Mouse (Mus musculus) limb, embryonic 15.5 days (tissue): ENCODE data around the gene Cbfa2t2. TPM values are rescaled to one million over a fixed set of nuclear protein-coding genes. Genes with fewer than 3 reads are reported as not detected.
A peak's percentile ranks its signal among the peaks of the same experiment; 100 is the strongest.

Experiments
- ATAC-seq: fragments of 200-750 bp; cut with Nextera tagmentation; 2 replicates; pipeline ENCODE4 v1.8.0; 2017; ENCODE audit warnings: low read depth, moderate TSS enrichment; ENCODE audit not compliant: insufficient number of reproducible peaks, low FRiP score, low TSS enrichment
- H3K27ac ChIP-seq: fragments of 300-500 bp; sonication (generic); 2 replicates; pipeline ENCODE4 v1.5.1; 2015; ENCODE audit warnings: moderate library complexity, mild to moderate bottlenecking, inconsistent platforms
- H3K27me3 ChIP-seq: fragments of 300-500 bp; sonication (generic); 2 replicates; pipeline ENCODE4 v1.6.1; 2015; ENCODE audit warnings: inconsistent platforms
- H3K36me3 ChIP-seq: fragments of 300-500 bp; sonication (generic); 2 replicates; pipeline ENCODE4 v1.6.1; 2015; ENCODE audit warnings: inconsistent platforms
- H3K4me1 ChIP-seq: fragments of 300-500 bp; sonication (generic); 2 replicates; pipeline ENCODE4 v1.6.1; 2015; ENCODE audit warnings: inconsistent platforms
- H3K4me2 ChIP-seq: fragments of 300-500 bp; sonication (generic); 2 replicates; pipeline ENCODE4 v1.6.1; 2015; ENCODE audit warnings: mild to moderate bottlenecking, inconsistent platforms
- H3K4me3 ChIP-seq: fragments of 300-500 bp; sonication (generic); 2 replicates; pipeline ENCODE4 v1.5.1; 2015; ENCODE audit warnings: mild to moderate bottlenecking, inconsistent platforms
- H3K9ac ChIP-seq: fragments of 300-500 bp; sonication (generic); 2 replicates; pipeline ENCODE4 v1.6.1; 2015; ENCODE audit warnings: inconsistent platforms
- H3K9me3 ChIP-seq: fragments of 300-500 bp; sonication (generic); 2 replicates; pipeline ENCODE4 v1.6.1; 2016; ENCODE audit warnings: inconsistent platforms
- WGBS: fragments of 180-500 bp; shearing (Covaris S2); methylation state at CpG from one replicate; pipeline ENCODE4 v1.1.7; 2015; 5-methylcytosine and 5-hydroxymethylcytosine counted together
- polyA plus RNA-seq: library from polyadenylated mRNA; unstranded; fragments of >200 nt; fragmentation: Nextera tagmentation; extraction: Ambion mirVana; gene quantifications from 2 replicates; pipeline ENCODE4 v1.2.1, GENCODE M21; 2015

The Cbfa2t2 gene
- polyA plus RNA-seq, 1 experiment from 2014 or later: 41.3 TPM

DNA sequence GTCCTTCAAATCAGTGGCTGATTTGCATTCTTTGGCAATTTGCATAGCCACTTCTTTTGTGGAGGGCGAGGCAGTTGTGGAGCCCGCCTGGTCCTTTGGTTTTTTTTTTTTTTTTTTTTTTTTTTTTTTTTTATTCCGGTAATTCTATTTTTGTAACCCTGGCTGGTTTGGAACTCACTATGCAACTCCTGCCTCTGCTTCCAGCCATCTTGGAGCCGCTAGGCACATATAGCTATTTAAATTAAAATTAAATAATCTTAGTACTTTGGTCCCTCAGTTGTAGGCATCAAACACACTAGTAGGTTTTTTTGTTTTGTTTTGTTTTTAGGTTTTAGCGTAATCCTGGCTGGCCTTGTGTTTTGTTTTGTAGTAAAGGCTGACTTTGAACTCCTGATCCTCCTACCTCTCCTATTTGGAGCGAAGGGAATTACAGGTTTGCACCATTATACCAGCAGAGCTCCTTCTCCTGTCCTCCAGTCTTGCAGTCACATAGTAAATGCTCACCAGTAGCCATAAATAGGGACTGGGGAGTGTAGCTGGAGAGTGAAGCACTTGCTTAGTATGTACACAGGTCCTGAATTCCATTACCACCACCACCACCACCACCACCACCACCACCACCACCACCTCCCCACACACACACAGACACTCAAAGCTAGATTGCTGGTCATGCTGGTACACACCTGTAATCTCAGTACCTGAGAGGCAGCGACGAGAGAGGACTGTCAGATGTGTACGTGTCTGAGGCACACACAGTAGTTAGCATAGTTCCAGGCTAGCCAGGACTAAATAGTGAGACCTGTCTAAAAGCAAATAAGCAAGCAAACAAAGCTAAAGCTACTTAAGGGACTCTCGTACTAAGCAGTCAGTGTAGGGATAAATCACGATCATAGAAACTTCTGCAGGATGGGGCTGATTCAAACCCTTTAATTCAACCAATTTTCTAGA is 9.1 kb upstream of the Cbfa2t2 start:
- 49% methylated on average over 11 of the region's 11 CpGs for WGBS
- H3K27ac ChIP-seq: peak overlapping the region; percentile 14; the same call in 1 of the 2 replicates
- no peaks in the 10 kb centered on the region for H3K9me3 ChIP-seq
- H3K4me3 ChIP-seq: peak overlapping the region; percentile 37
- peak overlapping the region; percentile 57 for H3K4me2 ChIP-seq
- H3K9ac ChIP-seq: peak overlapping the region; percentile 45
- ATAC-seq: no peak
- H3K36me3 ChIP-seq: no peaks in the 10 kb centered on the region
- peaks cover 15% of the 10 kb centered on the region for H3K4me1 ChIP-seq
- H3K27me3 ChIP-seq: no peaks in the 10 kb centered on the region

- Histone ChIP-seq H3K27me3 (no peaks in the 10 kb centered on the region), H3K9ac (no peak overlapping the region), H3K9me3 (no peaks in the 10 kb centered on the region), H3K36me3 (no peaks in the 10 kb centered on the region), H3K4me1 (peaks cover 15% of the 10 kb centered on the region), H3K27ac (peak overlapping the region; percentile 14; the same call in 1 of the 2 replicates), H3K4me3 (peak overlapping the region; percentile 10; the same call in 1 of the 2 replicates), H3K4me2 (peak overlapping the region; percentile 31)
- 9% methylated on average over 17 of the region's 17 CpGs for WGBS
- 0 out of 2 replicates have a peak, but pooled peaks have one; percentile 35 for ATAC-seq
These were observed 8.4 kb upstream of the Cbfa2t2 start for GRCm38 (mm10) chr2:154427853-154428360.

DNA sequence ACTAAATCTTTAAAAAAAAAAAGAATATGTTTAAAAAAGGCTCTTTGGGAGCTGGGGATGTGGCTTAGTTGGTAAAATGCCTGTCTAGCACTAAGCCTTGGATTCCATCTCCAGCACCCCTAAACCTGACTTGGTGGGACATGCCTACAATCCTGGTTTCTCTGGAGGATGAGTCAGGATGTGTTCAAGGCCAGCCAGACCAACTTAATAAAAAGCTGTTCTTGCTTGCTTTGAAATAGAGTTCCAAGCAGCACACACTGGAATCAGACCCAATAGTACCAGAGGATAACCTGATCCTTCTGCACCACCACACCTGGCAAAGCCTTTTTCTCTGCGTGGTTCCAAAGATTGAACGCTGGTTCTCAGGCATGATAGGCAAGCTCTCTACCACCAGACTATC is 5.7 kb upstream of the Cbfa2t2 start:
- peaks cover 15% of the 10 kb centered on the region for H3K4me1 ChIP-seq
- H3K27me3 ChIP-seq: no peaks in the 10 kb centered on the region
- no peak overlapping the region for H3K4me3 ChIP-seq
- no peak overlapping the region for H3K9ac ChIP-seq
- no peak overlapping the region for H3K4me2 ChIP-seq
- no peaks in the 10 kb centered on the region for H3K36me3 ChIP-seq
- no peaks in the 10 kb centered on the region for H3K9me3 ChIP-seq
- WGBS: 92% methylated on average over 2 of the region's 2 CpGs
- no peak overlapping the region for H3K27ac ChIP-seq
- ATAC-seq: no peak

DNA sequence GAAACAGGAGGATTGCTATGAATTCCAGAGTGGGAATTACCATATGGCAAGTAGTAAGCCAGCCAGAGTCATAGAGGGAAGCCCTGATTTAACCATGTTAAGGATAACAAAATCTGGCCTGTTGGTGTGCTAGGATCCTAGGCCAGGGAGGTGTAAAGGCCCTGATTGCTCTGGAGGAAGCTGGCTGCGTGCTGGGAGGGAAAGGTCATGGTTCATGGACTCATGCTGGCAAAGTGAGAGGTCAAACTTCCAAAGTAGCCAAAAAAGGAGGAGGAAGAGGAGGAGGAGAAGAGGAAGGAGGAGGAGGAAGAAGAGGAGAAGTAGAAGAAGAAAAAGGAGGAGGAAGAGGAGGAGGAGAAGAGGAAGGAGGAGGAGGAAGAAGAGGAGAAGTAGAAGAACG is 3.6 kb upstream of the Cbfa2t2 start:
- Histone ChIP-seq H3K27ac (no peak overlapping the region), H3K9ac (no peak overlapping the region)
- 75% methylated on average over 2 of the region's 2 CpGs for WGBS

GRCm38 (mm10) chr2:154433391-154433790 is 2.9 kb upstream of the Cbfa2t2 start:
- Histone ChIP-seq H3K4me2 (no peak overlapping the region), H3K4me3 (no peak overlapping the region), H3K9ac (no peak overlapping the region), H3K36me3 (no peaks in the 10 kb centered on the region), H3K27ac (no peak overlapping the region), H3K4me1 (peaks cover 8% of the 10 kb centered on the region), H3K27me3 (no peaks in the 10 kb centered on the region), H3K9me3 (no peaks in the 10 kb centered on the region)
- 72% methylated on average over 3 of the region's 3 CpGs for WGBS
- no peak for ATAC-seq

More for the DNA sequence above, 3.6 kb upstream of the Cbfa2t2 start:
- no peak for ATAC-seq
- Histone ChIP-seq H3K4me3 (no peak overlapping the region), H3K36me3 (no peaks in the 10 kb centered on the region), H3K4me2 (no peak overlapping the region), H3K9me3 (no peaks in the 10 kb centered on the region), H3K27me3 (no peaks in the 10 kb centered on the region), H3K4me1 (peaks cover 9% of the 10 kb centered on the region)

DNA sequence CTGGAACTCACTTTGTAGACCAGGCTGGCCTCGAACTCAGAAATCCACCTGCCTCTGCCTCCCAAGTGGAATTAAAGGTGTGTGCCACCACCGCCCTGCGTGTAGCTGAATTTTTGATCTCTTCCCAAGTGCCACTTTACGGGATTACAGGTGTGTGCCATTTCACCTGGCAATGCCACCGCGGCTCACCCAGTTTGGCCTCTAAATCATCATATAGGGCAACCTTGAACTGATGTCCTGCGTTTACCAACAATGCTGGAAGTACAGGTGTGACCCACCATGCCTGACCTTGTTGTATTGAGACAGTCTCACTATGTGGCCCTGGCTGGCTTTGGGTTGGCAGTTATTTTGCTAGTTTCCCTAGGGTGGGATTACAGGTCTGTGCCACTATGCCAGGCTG is 1.6 kb upstream of the Cbfa2t2 start:
- Histone ChIP-seq H3K36me3 (no peaks in the 10 kb centered on the region), H3K4me3 (no peak overlapping the region), H3K27me3 (no peaks in the 10 kb centered on the region), H3K9ac (no peak overlapping the region), H3K27ac (no peak overlapping the region), H3K9me3 (no peaks in the 10 kb centered on the region), H3K4me1 (peaks cover 12% of the 10 kb centered on the region), H3K4me2 (no peak overlapping the region)
- WGBS: 92% methylated on average over 7 of the region's 7 CpGs
- no peak for ATAC-seq

GRCm38 (mm10) chr2:154436076-154436457 is 214 bp upstream of the Cbfa2t2 start:
- Histone ChIP-seq H3K4me3 (peak overlapping the region; percentile 98), H3K27ac (peak overlapping the region; percentile 96), H3K9ac (peak overlapping the region; percentile 98; the same call in 1 of the 2 replicates), H3K4me2 (peak overlapping the region; percentile 47), H3K27me3 (no peaks in the 10 kb centered on the region), H3K4me1 (peaks cover 20% of the 10 kb centered on the region), H3K9me3 (no peaks in the 10 kb centered on the region), H3K36me3 (no peaks in the 10 kb centered on the region)
- under 1% methylated on average over 40 of the region's 44 CpGs for WGBS
- ATAC-seq: peak; percentile 100

DNA sequence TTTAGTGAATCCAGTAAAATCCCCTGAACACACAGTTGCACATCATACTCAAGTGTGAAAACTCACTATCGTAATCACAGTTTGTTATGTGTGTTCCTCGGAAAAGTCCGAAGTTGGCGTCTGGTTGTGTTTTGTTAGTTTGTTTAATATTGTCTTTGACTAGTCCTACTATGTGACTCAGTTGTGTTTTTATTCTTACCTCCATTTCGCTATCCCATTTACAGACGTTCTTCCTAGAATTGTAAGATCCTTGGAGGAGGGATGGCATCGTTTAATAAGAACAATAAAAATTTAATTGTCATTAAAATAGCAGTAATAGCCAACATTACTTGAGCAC is 878 bp downstream of the Cbfa2t2 start:
- ATAC-seq: no peak
- WGBS: 8% methylated on average over 7 of the region's 7 CpGs
- Histone ChIP-seq H3K27me3 (no peaks in the 10 kb centered on the region), H3K4me1 (peaks cover 20% of the 10 kb centered on the region), H3K4me2 (peak overlapping the region; percentile 40), H3K4me3 (peak overlapping the region; percentile 98), H3K27ac (peak overlapping the region; percentile 96; the same call in 1 of the 2 replicates), H3K9me3 (no peaks in the 10 kb centered on the region), H3K36me3 (no peaks in the 10 kb centered on the region), H3K9ac (peak overlapping the region; percentile 98)

DNA sequence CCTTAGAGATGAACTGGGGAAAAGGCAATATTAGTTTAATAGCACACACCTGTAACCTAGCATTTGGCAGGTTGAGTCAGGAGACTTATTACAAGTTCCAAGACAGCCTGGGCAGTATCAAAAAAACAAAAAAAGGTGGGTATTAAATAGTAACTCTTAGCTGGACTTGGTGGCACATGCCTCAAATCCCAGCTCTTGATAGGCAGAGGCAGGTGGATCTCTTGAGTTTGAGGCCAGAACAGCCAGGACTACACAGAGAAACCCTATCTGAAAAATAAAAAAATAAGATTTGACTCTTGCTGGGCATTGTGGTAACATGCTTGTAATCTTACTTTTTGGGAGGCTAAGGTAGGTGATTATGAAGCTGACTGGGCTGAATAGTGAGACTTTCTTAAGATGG is 4.2 kb downstream of the Cbfa2t2 start:
- 0 out of 2 replicates have a peak, but pooled peaks cover 2% of the 10 kb centered on the region for H3K36me3 ChIP-seq
- ATAC-seq: no peak
- H3K4me2 ChIP-seq: no peak overlapping the region
- peaks cover 20% of the 10 kb centered on the region for H3K4me1 ChIP-seq
- no peak overlapping the region for H3K27ac ChIP-seq
- no peaks in the 10 kb centered on the region for H3K27me3 ChIP-seq
- H3K4me3 ChIP-seq: no peak overlapping the region
- no peaks in the 10 kb centered on the region for H3K9me3 ChIP-seq
- no peak overlapping the region for H3K9ac ChIP-seq

DNA sequence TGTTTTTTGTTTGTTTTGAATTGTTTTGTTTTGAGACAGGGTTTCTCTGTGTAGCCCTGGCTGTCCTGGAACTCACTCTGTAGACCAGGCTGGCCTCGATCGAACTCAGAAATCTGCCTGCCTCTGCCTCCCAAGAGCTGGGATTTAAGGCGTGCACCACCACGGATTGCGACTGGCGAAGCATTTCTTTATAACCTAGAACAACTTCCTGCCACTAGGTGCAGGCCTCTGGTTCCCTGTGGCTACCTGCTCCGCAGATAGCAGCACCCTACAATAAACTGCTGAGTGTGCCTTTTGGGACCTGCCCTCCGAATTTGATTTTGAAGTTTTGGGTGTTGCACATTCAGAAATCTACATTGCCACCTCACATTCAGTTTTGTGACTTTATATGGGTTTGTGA is 11.5 kb downstream of the Cbfa2t2 start:
- H3K4me2 ChIP-seq: no peak overlapping the region
- H3K27ac ChIP-seq: no peak overlapping the region
- no peaks in the 10 kb centered on the region for H3K9me3 ChIP-seq
- H3K4me3 ChIP-seq: no peak overlapping the region
- no peak for ATAC-seq
- H3K9ac ChIP-seq: no peak overlapping the region
- H3K36me3 ChIP-seq: 0 out of 2 replicates have a peak, but pooled peaks cover 5% of the 10 kb centered on the region
- 94% methylated on average over 8 of the region's 8 CpGs for WGBS
- H3K27me3 ChIP-seq: no peaks in the 10 kb centered on the region
- H3K4me1 ChIP-seq: no peaks in the 10 kb centered on the region

DNA sequence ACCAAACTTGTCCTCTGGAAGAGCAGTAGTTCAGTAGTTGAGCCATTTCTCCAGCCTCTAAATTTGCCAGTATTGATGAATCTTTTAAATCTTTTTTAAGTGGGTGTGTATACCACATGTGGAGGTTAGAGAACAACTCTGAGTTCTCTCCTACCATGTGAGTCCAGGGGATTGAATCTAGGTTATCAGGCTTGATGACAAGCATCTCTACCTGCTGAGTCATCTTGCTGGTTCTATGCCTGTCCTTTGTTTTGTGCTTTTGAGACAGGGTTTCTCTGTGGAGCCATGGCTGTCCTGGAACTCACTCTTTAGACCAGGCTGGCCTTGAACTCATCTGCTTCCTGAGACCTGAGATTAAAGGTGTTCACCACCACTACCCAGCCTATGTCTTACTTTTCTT is 12.4 kb downstream of the Cbfa2t2 start:
- no peak overlapping the region for H3K27ac ChIP-seq
- no peak overlapping the region for H3K9ac ChIP-seq
- no peaks in the 10 kb centered on the region for H3K9me3 ChIP-seq
- H3K36me3 ChIP-seq: 0 out of 2 replicates have a peak, but pooled peaks cover 3% of the 10 kb centered on the region
- no peak overlapping the region for H3K4me3 ChIP-seq
- H3K4me2 ChIP-seq: no peak overlapping the region
- H3K4me1 ChIP-seq: no peaks in the 10 kb centered on the region
- ATAC-seq: no peak
- no peaks in the 10 kb centered on the region for H3K27me3 ChIP-seq

GRCm38 (mm10) chr2:154452951-154453350 is 16.7 kb downstream of the Cbfa2t2 start:
- ATAC-seq: no peak
- WGBS: 89% methylated on average over 2 of the region's 2 CpGs
- no peak overlapping the region for H3K27ac ChIP-seq

More at GRCm38 (mm10) chr2:154452951-154453350, 16.7 kb downstream of the Cbfa2t2 start:
- H3K4me1 ChIP-seq: peaks cover 14% of the 10 kb centered on the region
- H3K9me3 ChIP-seq: no peaks in the 10 kb centered on the region
- no peak overlapping the region for H3K4me3 ChIP-seq
- no peak overlapping the region for H3K4me2 ChIP-seq
- no peaks in the 10 kb centered on the region for H3K27me3 ChIP-seq
- no peaks in the 10 kb centered on the region for H3K36me3 ChIP-seq
- no peak overlapping the region for H3K9ac ChIP-seq
